Mouse (Mus musculus) C2C12 (cell line): Measurements from ENCODE around the gene Ofd1. TPM values are rescaled to one million over a fixed set of nuclear protein-coding genes. Genes with fewer than 3 reads are reported as not detected.

Source experiments
- H3K27me3 ChIP-seq: one replicate; pipeline ENCODE4 v1.6.1; 2011; ENCODE audit not compliant: control insufficient read depth, insufficient read depth, insufficient read length
- H3K36me3 ChIP-seq: one replicate; pipeline ENCODE4 v1.6.1; 2011; ENCODE audit not compliant: control insufficient read depth, insufficient read depth
- H3K4me3 ChIP-seq: one replicate; pipeline ENCODE4 v1.5.1; 2011; ENCODE audit warnings: mild to moderate bottlenecking, control low read depth; ENCODE audit not compliant: poor library complexity, insufficient read depth, severe bottlenecking
- H3K79me2 ChIP-seq: one replicate; pipeline ENCODE4 v1.6.1; 2011; ENCODE audit not compliant: control insufficient read depth, insufficient read depth
- H3K79me3 ChIP-seq: one replicate; pipeline ENCODE4 v1.6.1; 2011; ENCODE audit warnings: low read depth, control low read depth
- H3ac ChIP-seq: one replicate; pipeline ENCODE3; 2011; ENCODE audit warnings: low read depth; ENCODE audit not compliant: control insufficient read depth, insufficient read length
- CEBPB ChIP-seq: IDR thresholded peaks from one replicate; pipeline ENCODE4 v1.6.1; 2011; ENCODE audit warnings: low read depth, mild to moderate bottlenecking, control low read depth, moderate library complexity
- CTCF ChIP-seq: IDR thresholded peaks from one replicate; pipeline ENCODE4 v1.5.1; 2011; ENCODE audit not compliant: control insufficient read depth, insufficient read depth, insufficient read length
- FOSL1 ChIP-seq: IDR thresholded peaks from one replicate; pipeline ENCODE4 v1.8.0; 2011; ENCODE audit warnings: mild to moderate bottlenecking, low read length; ENCODE audit not compliant: poor library complexity, insufficient read depth, severe bottlenecking
- MAX ChIP-seq: IDR thresholded peaks from one replicate; pipeline ENCODE4 v1.6.1; 2011; ENCODE audit warnings: mild to moderate bottlenecking, control low read depth
- MYOD1 ChIP-seq: IDR thresholded peaks from one replicate; pipeline ENCODE4 v1.6.1; 2011; ENCODE audit warnings: low read depth; ENCODE audit not compliant: control insufficient read depth, insufficient read length
- MYOG ChIP-seq: IDR thresholded peaks from one replicate; pipeline ENCODE4 v1.6.1; 2011; ENCODE audit not compliant: control insufficient read depth, insufficient read length; ENCODE audit errors: extremely low read depth
- USF1 ChIP-seq: IDR thresholded peaks from one replicate; pipeline ENCODE4 v1.6.1; 2011; ENCODE audit warnings: low read depth, mild to moderate bottlenecking, control low read depth, moderate library complexity
- polyA plus RNA-seq: library from polyadenylated mRNA; unstranded; fragments of >200 nt; fragmentation: generic; extraction: Trizol; gene quantifications from one replicate; pipeline ENCODE4 v1.2.1, GENCODE M21; 2012; ENCODE audit warnings: missing spikeins

The Ofd1 gene
- polyA plus RNA-seq, 1 experiment = 1.5 TPM

- H3K79me2 ChIP-seq = no peaks in the 10 kb centered on the region
- no peaks in the 10 kb centered on the region for H3K27me3 ChIP-seq
- H3K4me3 ChIP-seq = no peak overlapping the region
- H3K36me3 ChIP-seq = no peaks in the 10 kb centered on the region
- no peaks in the 10 kb centered on the region for H3K79me3 ChIP-seq
- no peak for TF ChIP-seq CTCF
- no peak for TF ChIP-seq MYOG
- no peak overlapping the region for H3ac ChIP-seq
Observed at GRCm38 (mm10) chrX:166383606-166384005, 56.9 kb downstream of the Ofd1 start.

- Histone ChIP-seq H3K4me3 (no peak overlapping the region), H3K79me2 (no peaks in the 10 kb centered on the region), H3K79me3 (no peaks in the 10 kb centered on the region), H3ac (no peak overlapping the region), H3K36me3 (no peaks in the 10 kb centered on the region), H3K27me3 (no peaks in the 10 kb centered on the region)
- no peak for TF ChIP-seq FOSL1
- TF ChIP-seq MAX = no peak
- TF ChIP-seq CEBPB = no peak
- no peak for TF ChIP-seq MYOD1
- TF ChIP-seq USF1 = no peak
- no peak for TF ChIP-seq MYOG
- TF ChIP-seq CTCF = no peak
Observed at GRCm38 (mm10) chrX:166378652-166379051, 61.9 kb downstream of the Ofd1 start.

DNA sequence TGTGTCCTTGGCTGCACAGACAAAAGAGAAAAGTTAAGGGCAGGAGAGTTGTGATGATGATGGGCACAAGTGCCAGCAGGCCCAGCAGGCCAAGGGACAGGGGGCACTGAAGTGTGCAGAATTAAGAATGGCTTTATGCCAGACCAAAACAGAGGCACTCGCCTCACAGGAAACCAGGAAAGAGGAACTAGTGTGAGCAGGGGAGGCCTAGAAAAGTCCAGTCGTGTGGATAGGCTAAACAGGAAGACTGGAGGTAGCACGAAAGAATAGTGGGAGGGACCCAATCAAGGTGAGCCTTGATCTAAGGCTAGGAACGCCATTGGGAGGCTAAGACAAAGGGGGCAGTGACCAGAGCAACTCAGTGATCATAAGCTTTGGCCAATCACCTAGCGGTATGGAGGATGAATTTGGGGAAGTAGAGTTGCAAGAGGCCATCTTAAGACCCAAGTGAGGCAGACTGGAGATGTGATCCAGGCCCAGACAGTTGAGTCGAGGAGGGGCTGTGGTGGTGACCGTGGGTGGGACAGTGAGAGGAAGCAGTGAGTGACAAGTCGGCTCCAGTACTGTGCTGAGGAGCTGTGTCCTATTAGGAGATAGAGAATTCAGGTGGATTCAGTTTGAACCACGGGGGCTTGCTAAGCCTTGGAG lies 63.7 kb downstream of the Ofd1 start:
- TF ChIP-seq CEBPB (no peak), MYOD1 (no peak), MYOG (no peak), FOSL1 (no peak), CTCF (no peak), USF1 (no peak), MAX (no peak)
- Histone ChIP-seq H3K36me3 (no peaks in the 10 kb centered on the region), H3K79me2 (no peaks in the 10 kb centered on the region), H3K4me3 (no peak overlapping the region), H3ac (no peak overlapping the region), H3K27me3 (no peaks in the 10 kb centered on the region), H3K79me3 (no peaks in the 10 kb centered on the region)

DNA sequence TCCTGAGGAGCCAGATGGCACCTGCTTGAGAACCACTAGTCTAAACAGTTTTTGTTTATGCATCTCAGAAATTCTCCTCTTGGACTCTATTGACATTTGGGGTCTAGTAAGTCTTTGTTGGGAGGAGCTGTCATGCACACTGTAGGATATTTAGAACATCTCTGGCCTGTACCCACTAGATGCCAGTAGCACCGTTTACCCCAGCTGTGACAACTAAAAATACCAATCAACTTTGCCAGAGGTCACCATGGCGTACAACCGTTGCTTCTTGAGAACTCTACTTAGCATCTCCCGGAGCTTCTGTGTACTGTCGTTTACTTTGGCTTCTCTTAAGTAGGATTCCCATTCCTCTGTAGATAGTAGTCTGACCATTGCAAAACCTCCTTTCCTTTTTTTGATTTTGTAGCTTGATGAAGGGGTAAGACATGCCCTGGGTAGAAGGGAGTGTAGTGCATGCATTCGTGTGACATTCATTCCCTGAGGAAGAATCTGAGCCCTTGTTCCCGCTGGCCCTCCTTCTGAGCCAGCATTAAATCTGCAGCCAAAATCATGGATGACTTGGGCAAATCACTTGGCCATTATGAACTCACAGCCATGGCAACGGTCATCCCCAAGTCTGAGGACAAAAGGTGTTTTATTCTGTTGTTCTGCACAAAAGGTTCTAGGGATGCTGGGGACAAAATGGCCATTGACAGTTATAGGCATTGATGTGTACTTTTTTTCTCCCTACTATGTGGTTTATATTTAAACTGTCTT lies 74.9 kb downstream of the Ofd1 start:
- TF ChIP-seq FOSL1 = no peak
- no peak for TF ChIP-seq MYOG
- TF ChIP-seq MAX = no peak
- no peak for TF ChIP-seq CEBPB
- no peak for TF ChIP-seq MYOD1
- no peak for TF ChIP-seq CTCF
- TF ChIP-seq USF1 = no peak
- no peaks in the 10 kb centered on the region for H3K36me3 ChIP-seq
- H3K79me2 ChIP-seq = no peaks in the 10 kb centered on the region
- H3ac ChIP-seq = no peak overlapping the region
- H3K27me3 ChIP-seq = no peaks in the 10 kb centered on the region
- H3K4me3 ChIP-seq = no peak overlapping the region
- no peaks in the 10 kb centered on the region for H3K79me3 ChIP-seq

- no peaks in the 10 kb centered on the region for H3K36me3 ChIP-seq
- H3K27me3 ChIP-seq = no peaks in the 10 kb centered on the region
- TF ChIP-seq MYOD1 (no peak), USF1 (no peak), CTCF (no peak), MAX (no peak), CEBPB (no peak), MYOG (no peak), FOSL1 (no peak)
Observed at GRCm38 (mm10) chrX:166360455-166360854, 80.0 kb downstream of the Ofd1 start.

DNA sequence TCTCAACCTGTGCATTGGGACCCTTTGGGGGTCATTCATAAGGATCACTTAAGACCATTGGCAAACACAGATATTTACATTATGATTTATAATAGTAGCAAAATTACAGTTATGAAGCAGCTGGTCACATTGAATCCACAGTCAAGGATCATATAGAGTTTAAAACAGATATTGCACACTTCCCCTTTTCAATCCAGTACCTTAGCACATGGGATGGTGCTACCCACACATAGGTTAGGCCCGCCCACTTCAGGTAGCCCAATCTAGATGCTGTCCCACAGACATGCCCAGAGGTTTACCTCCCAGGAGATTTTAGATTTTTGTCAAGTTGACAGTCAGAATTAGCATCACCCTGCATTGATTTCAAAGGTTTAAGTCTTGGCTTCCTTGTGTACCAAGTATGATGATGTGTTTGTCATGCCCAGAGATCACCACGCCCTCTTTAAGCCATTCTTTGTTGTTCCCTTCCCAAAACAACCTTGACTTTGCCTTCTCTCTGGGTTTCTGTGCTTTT lies 80.5 kb downstream of the Ofd1 start:
- Histone ChIP-seq H3K27me3 (no peaks in the 10 kb centered on the region), H3K79me3 (no peaks in the 10 kb centered on the region), H3K79me2 (no peaks in the 10 kb centered on the region), H3K36me3 (no peaks in the 10 kb centered on the region), H3ac (no peak overlapping the region), H3K4me3 (no peak overlapping the region)
- no peak for TF ChIP-seq CTCF
- no peak for TF ChIP-seq CEBPB
- TF ChIP-seq MAX = no peak
- no peak for TF ChIP-seq FOSL1
- TF ChIP-seq USF1 = no peak
- no peak for TF ChIP-seq MYOD1
- no peak for TF ChIP-seq MYOG

More at GRCm38 (mm10) chrX:166360455-166360854, 80.0 kb downstream of the Ofd1 start:
- H3ac ChIP-seq = no peak overlapping the region
- H3K4me3 ChIP-seq = no peak overlapping the region
- H3K79me2 ChIP-seq = no peaks in the 10 kb centered on the region
- H3K79me3 ChIP-seq = no peaks in the 10 kb centered on the region
